ENCODE assay signal across 9 mouse cellular contexts in the genomic region with DNA sequence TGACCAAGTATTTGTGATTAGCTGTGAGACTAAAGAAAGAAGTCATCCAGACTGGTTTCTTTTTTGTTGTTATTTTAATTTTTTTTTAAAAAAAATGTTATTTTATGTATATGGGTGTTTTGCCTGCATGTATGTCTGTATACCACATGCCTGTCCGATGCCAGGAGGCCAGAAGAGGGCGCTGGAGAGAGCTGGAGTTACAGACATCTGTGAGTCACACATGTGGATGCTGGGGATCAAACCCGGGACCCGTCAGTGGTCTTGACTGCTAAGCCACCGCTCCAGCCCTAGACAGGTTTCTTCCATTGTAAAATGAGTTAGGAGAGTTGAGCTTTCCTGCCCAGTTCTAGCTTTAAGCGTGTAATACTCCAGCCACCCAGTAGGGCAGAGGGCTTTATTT. TPM values are rescaled to one million over a fixed set of nuclear protein-coding genes. Genes with fewer than 3 reads are reported as not detected.
DNase-seq lines count a peak whose midpoint lies in the region; TF ChIP-seq lines count a peak whose summit lies in the region.
"Had no signal": no experiment of that assay in that cellular context is flagged by ENCODE, and none has a peak within 500 bp of the region (broad histone marks: within the 10 kb centered on the region; RNA-seq: fewer than 3 reads in every experiment).

No protein-coding gene starts in this region.

- H3K27ac ChIP-seq in bone marrow macrophage, adult 2 months (ENCODE audit: insufficient read depth, low read depth, low read length): no peak overlapping the region
- H3K27ac ChIP-seq: hindbrain, embryonic 15.5 days had no signal

- TF ChIP-seq CTCF in bone marrow macrophage, adult 2 months (IDR thresholded peaks at IDR 0.05; ENCODE audit: low read depth, low read length): peak; percentile 26; the same call in 1 of the 2 replicates

- TF ChIP-seq POLR2A in bone marrow macrophage, adult 2 months (IDR thresholded peaks at IDR 0.05; ENCODE audit: borderline replicate concordance, low read depth, low read length): no peak

- peak; percentile 9 for DNase-seq in adrenal gland, postnatal 25 days
- DNase-seq in adrenal gland, postnatal 10 days: no peak
- DNase-seq in lung, postnatal 14 days: peak; percentile 7
- DNase-seq in lung, postnatal 4 days: no peak
- peak; percentile 8 to 12 for DNase-seq in thymus, adult 18-20 months
- no peak for DNase-seq in cerebellum, adult 11-12 months
- no peak for DNase-seq in right cerebral cortex, adult 18-20 months

- H3K4me1 ChIP-seq in bone marrow macrophage, adult 2 months (ENCODE audit: control insufficient read depth, insufficient read depth, low read length): no peaks in the 10 kb centered on the region

- H3K4me3 ChIP-seq in bone marrow macrophage, adult 2 months (ENCODE audit: insufficient read depth, low read length): no peak overlapping the region
- H3K4me3 ChIP-seq: hindbrain, embryonic 15.5 days had no signal

RNA-seq across cellular contexts. Expression of gene Klhl41, which starts 10.1 kb away (rescaled TPM):
- total RNA-seq in adrenal gland, postnatal 25 days (2021): 0.43 and 0.86 TPM in 2 replicates
- total RNA-seq in adrenal gland, postnatal 10 days (2021): 10 to 100 TPM; 14.7 to 51.9 TPM
- not detected in 2 replicates for polyA plus RNA-seq in bone marrow macrophage, adult 2 months (2012; ENCODE audit: insufficient read depth, insufficient read length, missing spikeins)

RNA-seq across cellular contexts. Expression of gene Bbs5, which starts 33.0 kb away (rescaled TPM):
- 10.9 and 15.9 TPM in 2 replicates for total RNA-seq in adrenal gland, postnatal 25 days (2021)
- 1 to 10 TPM; 7.4 to 7.7 TPM for total RNA-seq in adrenal gland, postnatal 10 days (2021)
- polyA plus RNA-seq in bone marrow macrophage, adult 2 months (2012; ENCODE audit: insufficient read depth, insufficient read length, missing spikeins): 5.7 and 6.5 TPM in 2 replicates

RNA-seq across cellular contexts. Expression of gene Fastkd1, which starts 33.3 kb away (rescaled TPM):
- 27.7 and 28.1 TPM in 2 replicates for total RNA-seq in adrenal gland, postnatal 25 days (2021)
- 10 to 100 TPM; 29.5 to 38.9 TPM for total RNA-seq in adrenal gland, postnatal 10 days (2021)
- 6.0 and 6.8 TPM in 2 replicates for polyA plus RNA-seq in bone marrow macrophage, adult 2 months (2012; ENCODE audit: insufficient read depth, insufficient read length, missing spikeins)

RNA-seq across cellular contexts. Expression of gene Ppig, which starts 42.4 kb away (rescaled TPM):
- total RNA-seq in adrenal gland, postnatal 25 days (2021): 70.4 and 72.7 TPM in 2 replicates
- total RNA-seq in adrenal gland, postnatal 10 days (2021): 10 to 100 TPM; 68.5 to 72.8 TPM
- polyA plus RNA-seq in bone marrow macrophage, adult 2 months (2012; ENCODE audit: insufficient read depth, insufficient read length, missing spikeins): 134 and 138 TPM in 2 replicates

Comparison
In these comparisons a context has a peak if more than half of its experiments do, and no peak if none do; other contexts are left out.
1. DNase-seq: peak in adrenal gland, postnatal 25 days (single experiment), lung, postnatal 14 days (single experiment) and thymus, adult 18-20 months (2 of 2); none in adrenal gland, postnatal 10 days (single experiment), lung, postnatal 4 days (0 of 2), cerebellum, adult 11-12 months (single experiment) and right cerebral cortex, adult 18-20 months (single experiment).